Mouse (Mus musculus) megakaryocyte, embryonic 14.5 days (primary cell): ENCODE measurements around the gene Tmem110.

Experiments used
- FLI1 ChIP-seq: IDR thresholded peaks from 2 replicates; pipeline ENCODE4 v1.6.1; 2012; ENCODE audit warnings: low read length, inconsistent platforms, mixed read lengths
- GATA1 ChIP-seq: IDR thresholded peaks from 3 replicates; pipeline ENCODE4 v1.6.1; 2012; ENCODE audit warnings: mixed read lengths, low read length, inconsistent platforms, borderline replicate concordance

DNA sequence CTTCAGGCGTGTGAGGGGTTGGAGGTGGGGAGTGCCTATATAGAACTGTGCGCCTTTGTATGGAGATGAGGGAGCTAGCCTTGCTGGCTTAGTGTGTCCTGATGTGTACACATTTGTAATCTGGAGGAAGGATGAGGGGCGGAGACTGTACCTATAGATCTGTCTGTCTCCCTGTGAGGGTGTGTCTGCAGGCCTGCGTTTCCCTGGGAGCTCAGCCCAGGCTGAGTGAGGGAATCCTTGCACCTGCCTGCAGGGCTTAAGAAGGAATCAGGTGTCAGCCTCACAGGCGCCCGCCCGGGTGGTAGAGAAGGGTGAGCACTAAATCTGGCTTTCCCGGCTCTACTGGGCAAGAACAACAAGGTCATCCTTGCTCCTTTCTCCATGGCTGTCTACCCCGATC lies 54.4 kb downstream of the Tmem110 start:
- TF ChIP-seq GATA1 (no peak), FLI1 (no peak)
